Mouse (Mus musculus) bone marrow macrophage, adult 2 months (primary cell): ENCODE measurements at regions not wholly inside any gene's neighbourhood (a gene's known extent, or its start where the extent isn't known, plus 50 kb on each side); places are given as distances from the start of the nearest gene placed in this dataset.

Source experiments
- CTCF ChIP-seq: IDR thresholded peaks from 2 replicates; pipeline ENCODE4 v1.5.1; 2012; ENCODE audit warnings: low read depth, mild to moderate bottlenecking, low read length, moderate library complexity
- POLR2A ChIP-seq: IDR thresholded peaks from 2 replicates; pipeline ENCODE4 v1.6.1; 2012; ENCODE audit warnings: mild to moderate bottlenecking, low read depth, low read length, borderline replicate concordance

DNA sequence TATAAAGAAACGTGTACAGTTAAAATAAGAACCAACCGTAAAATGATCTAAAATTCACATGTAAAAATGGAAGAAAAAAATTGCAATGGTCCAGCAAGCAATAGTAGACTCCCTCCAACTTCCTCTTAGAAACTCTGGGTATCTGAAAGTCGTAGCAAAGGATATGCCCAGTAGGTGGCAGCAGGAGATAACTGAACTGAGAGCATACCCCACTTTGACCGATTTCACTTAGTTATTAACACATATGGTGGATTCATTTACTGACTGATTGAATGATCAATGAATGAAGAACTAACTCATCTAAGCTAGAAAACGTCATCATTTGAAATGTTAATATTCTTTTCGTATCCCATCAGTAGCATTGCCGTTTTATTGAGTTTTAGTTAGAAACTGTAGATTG lies 74.8 kb upstream of the Etv6 start:
- TF ChIP-seq POLR2A (no peak), CTCF (no peak)
